Mouse (Mus musculus): ENCODE data around the gene Rrp1b.
A peak's percentile ranks its signal among the peaks of the same experiment; 100 is the strongest.

Gene Rrp1b

DNA sequence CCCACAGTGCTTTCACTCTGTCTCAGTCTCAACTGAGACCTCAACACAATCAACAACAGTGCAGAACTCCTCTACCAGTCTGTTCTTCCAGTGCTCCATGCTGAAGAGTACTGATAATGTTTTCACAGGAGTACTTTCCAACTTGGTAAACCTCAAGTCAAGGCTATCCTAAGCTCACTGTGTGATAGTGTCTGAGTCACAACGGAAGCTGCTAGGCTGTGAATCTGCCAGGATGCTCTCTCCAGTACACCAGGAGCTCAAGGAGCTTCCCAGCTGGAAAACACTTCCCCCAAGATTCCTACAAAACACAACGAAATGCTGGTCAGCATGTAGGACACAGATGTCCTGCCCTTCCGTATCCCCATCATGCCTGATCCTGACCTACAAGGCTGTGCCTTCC, 7.6 kb upstream of the Rrp1b start:
- peak; percentile 68 to 73 for DNase-seq (ENCODE audit: inconsistent age in 2 of 2, low spot score in 1 of 2)

DNA sequence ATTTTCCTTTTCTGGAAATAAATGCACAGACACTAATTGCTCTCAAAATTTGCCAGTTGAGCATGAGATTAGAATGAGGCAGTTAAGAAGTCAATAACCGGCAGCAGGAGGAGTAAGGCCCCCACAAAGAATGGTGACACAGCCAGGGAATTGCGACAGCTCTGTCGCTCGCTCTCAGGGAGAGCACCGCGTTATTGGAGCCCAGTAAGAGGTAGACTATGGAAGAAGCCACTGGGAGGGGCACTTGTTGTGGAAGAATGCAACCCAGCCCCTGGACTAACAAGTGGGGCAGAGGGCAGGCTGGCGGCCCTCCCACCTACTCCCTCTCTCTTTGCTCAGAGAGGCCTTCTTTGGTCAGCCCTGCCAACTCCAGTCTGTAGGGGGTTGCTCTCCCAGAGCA, 4.2 kb upstream of the Rrp1b start:
- no peak for DNase-seq (ENCODE audit: inconsistent age in 2 of 2, low spot score in 1 of 2)

- no peak for DNase-seq (ENCODE audit: inconsistent age in 2 of 2, low spot score in 1 of 2)
Observed at GRCm38 (mm10) chr17:32034322-32034721, 1.6 kb upstream of the Rrp1b start.

- DNase-seq (ENCODE audit: inconsistent age in 2 of 2, low spot score in 1 of 2), result no peak
Observed at GRCm38 (mm10) chr17:32036509-32037438, 874 bp downstream of the Rrp1b start.

DNA sequence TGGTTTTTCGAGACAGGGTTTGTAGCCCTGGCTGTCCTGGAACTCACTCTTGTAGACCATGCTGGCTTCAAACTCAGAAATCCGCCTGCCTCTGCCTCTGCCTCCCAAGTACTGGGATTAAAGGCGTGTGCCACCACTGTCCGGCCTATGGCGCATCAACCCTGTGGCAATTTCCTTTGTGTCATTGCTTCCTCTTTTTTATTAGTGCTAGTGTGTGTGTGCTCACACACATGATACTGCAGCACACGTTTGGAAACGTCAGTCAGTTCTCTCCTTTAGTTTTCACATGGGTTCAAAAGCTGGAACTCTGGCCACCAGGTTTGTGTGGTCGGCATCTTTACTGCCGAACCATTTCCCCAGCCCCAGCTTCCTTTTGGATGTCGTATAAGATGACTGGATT, 4.4 kb downstream of the Rrp1b start:
- no peak for DNase-seq (ENCODE audit: inconsistent age in 2 of 2, low spot score in 1 of 2)

GRCm38 (mm10) chr17:32046541-32046940, 10.6 kb downstream of the Rrp1b start:
- DNase-seq (ENCODE audit: inconsistent age in 2 of 2, low spot score in 1 of 2), result no peak

DNA sequence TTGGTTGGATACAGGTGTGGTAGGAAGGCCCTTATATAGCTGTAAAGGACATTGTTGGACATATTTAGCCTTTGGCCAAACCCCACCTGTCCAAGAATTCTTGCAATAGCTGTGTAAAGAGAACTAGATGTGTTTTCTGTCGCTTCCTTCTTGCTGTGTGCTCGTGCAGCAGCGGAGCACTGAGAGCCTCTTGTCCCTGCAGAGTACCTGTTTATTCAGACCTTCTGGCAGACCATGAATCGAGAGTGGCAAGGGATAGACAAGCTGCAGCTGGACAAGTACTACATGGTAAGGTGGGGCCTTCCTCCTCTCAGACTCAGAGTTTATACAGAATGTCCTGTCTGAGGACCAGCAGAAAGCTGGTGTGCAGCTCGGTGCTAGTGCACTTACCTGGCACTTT, 12.5 kb downstream of the Rrp1b start:
- DNase-seq (ENCODE audit: inconsistent age in 2 of 2, low spot score in 1 of 2), result no peak

GRCm38 (mm10) chr17:32049914-32050313, 14.0 kb downstream of the Rrp1b start:
- no peak for DNase-seq (ENCODE audit: inconsistent age in 2 of 2, low spot score in 1 of 2)

- no peak for DNase-seq (ENCODE audit: inconsistent age in 2 of 2, low spot score in 1 of 2)
Observed at GRCm38 (mm10) chr17:32050609-32051008, 14.7 kb downstream of the Rrp1b start.

GRCm38 (mm10) chr17:32052237-32053080, 16.6 kb downstream of the Rrp1b start:
- peak in 1 of 2 experiments; percentile 52 for DNase-seq (ENCODE audit: inconsistent age in 2 of 2, low spot score in 1 of 2)

DNA sequence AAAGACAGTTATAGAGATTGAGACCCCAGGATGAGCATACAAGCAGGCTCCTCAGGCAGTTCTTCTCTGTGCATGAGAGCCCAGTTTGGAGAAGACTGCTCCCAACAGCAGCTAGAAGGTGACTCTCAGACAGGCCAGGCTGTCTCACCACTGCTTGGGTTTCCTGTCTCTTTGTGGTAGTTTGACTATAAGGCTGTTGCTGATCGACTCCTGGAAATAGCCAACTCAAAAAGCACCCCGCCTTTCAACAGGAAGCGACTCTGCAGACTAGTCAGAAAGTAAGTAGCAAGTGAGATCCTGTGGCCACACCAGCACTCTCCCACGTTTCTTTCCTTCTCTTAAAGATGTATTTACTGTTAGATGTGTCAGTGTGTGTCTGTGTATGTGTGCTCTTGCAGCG, 17.8 kb downstream of the Rrp1b start:
- DNase-seq (ENCODE audit: inconsistent age in 2 of 2, low spot score in 1 of 2), result no peak

GRCm38 (mm10) chr17:32057843-32058242, 21.9 kb downstream of the Rrp1b start:
- peak in 1 of 2 experiments; percentile 64 for DNase-seq (ENCODE audit: inconsistent age in 2 of 2, low spot score in 1 of 2)

- DNase-seq (ENCODE audit: inconsistent age in 2 of 2, low spot score in 1 of 2), result no peak
Observed at GRCm38 (mm10) chr17:32059084-32059483, 23.2 kb downstream of the Rrp1b start.

- DNase-seq (ENCODE audit: inconsistent age in 2 of 2, low spot score in 1 of 2), result no peak
Observed at GRCm38 (mm10) chr17:32061219-32061618, 25.3 kb downstream of the Rrp1b start.

- DNase-seq (ENCODE audit: inconsistent age in 2 of 2, low spot score in 1 of 2), result peak in 1 of 2 experiments; percentile 59
Observed at GRCm38 (mm10) chr17:32063654-32064053, 27.8 kb downstream of the Rrp1b start.

DNA sequence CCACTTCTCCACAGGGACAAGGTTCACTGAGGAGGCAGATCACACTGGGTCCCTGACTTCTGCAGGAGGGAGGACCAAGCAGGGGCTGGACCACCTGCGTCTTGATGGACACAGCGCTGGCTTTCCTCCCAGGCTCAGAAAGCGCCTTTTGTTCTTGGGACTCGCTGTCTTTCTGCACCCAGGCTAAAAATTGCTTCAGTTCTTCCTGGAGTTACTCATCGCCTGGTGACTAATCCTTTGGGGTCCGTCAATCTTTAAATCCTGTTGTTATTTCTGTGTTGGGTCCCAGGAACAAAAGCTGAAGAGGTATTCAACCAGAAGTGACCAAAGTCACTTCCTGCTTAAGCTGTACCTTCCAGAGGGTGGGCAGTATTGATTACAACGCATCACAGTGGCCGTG, 28.9 kb downstream of the Rrp1b start:
- DNase-seq (ENCODE audit: inconsistent age in 2 of 2, low spot score in 1 of 2), result peak; percentile 57 to 77

DNA sequence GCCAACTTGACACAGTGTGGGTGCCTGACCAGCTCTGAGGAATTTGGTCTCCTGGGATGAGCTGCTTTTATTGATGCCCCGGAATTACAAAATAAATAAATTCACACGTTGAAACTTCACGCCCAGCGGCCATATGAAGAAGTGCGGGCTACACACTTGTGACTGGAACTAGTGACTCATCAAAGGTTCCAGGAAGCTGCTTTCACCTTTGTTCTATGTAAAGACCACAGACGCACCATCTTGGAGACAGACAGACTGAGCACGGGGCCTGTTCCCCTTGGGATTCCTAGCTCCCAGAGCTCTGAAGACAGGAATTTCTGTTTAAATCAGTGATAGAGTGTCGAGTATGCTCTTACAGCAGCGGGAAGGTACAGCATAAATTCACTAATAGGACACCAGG, 31.6 kb downstream of the Rrp1b start:
- DNase-seq (ENCODE audit: inconsistent age in 2 of 2, low spot score in 1 of 2), result no peak

DNA sequence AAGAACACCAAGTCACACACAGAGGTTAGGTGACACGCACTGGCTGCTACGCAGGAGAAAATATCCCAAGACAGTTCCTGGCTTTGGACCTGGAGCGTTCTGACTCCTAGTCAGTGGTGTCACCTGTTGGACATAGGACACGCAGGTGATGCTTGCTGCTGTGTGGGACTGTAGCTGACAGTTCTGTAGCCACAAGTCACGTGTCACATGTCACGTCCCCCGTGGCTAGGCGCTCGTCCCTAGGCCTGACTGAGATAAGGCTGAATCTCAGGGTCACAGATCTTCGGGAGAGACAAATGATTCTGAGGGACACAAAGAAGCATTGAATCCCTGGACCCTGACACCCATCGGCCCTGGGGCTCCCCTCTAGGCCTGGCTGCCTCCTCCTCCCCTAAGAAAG, 32.5 kb downstream of the Rrp1b start:
- peak; percentile 79 to 86 for DNase-seq (ENCODE audit: inconsistent age in 2 of 2, low spot score in 1 of 2)

GRCm38 (mm10) chr17:32068810-32069209, 32.9 kb downstream of the Rrp1b start:
- no peak for DNase-seq (ENCODE audit: inconsistent age in 2 of 2, low spot score in 1 of 2)

- peak; percentile 87 to 96 for DNase-seq (ENCODE audit: inconsistent age in 2 of 2, low spot score in 1 of 2)
Observed at GRCm38 (mm10) chr17:32073359-32073758, 37.5 kb downstream of the Rrp1b start.

GRCm38 (mm10) chr17:32074658-32075057, 38.8 kb downstream of the Rrp1b start:
- DNase-seq (ENCODE audit: inconsistent age in 2 of 2, low spot score in 1 of 2), result peak in 1 of 2 experiments; percentile 60

GRCm38 (mm10) chr17:32075164-32075563, 39.3 kb downstream of the Rrp1b start:
- peak; percentile 48 to 78 for DNase-seq (ENCODE audit: inconsistent age in 2 of 2, low spot score in 1 of 2)

All from adrenal gland, adult (tissue).